Mouse (Mus musculus) stomach, postnatal 0 days (tissue): ENCODE measurements at regions not wholly inside any gene's neighbourhood (a gene's known extent, or its start where the extent isn't known, plus 50 kb on each side); places are given as distances from the start of the nearest gene placed in this dataset.

ENCODE experiments used
- ATAC-seq: fragments of 200-750 bp; cut with Nextera tagmentation; 2 replicates; pipeline ENCODE4 v1.8.0; 2017; ENCODE audit not compliant: low FRiP score, low TSS enrichment
- DNase-seq: peaks from one replicate; pipeline ENCODE4 v3.0.0-alpha.2; 2016; ENCODE audit warnings: low spot score
- H3K27ac ChIP-seq: fragments of 300-500 bp; sonication (generic); replicated peaks from 2 replicates; pipeline ENCODE4 v1.5.1; 2014; ENCODE audit warnings: mild to moderate bottlenecking, control low read depth
- H3K27me3 ChIP-seq: fragments of 300-500 bp; sonication (generic); 2 replicates; pipeline ENCODE4 v1.6.1; 2014; ENCODE audit warnings: low read length; ENCODE audit not compliant: control insufficient read depth, insufficient read depth
- H3K36me3 ChIP-seq: fragments of 300-500 bp; sonication (generic); 2 replicates; pipeline ENCODE4 v1.6.1; 2014; ENCODE audit warnings: low read length, mixed read lengths; ENCODE audit not compliant: control insufficient read depth, insufficient read depth
- H3K4me1 ChIP-seq: fragments of 300-500 bp; sonication (generic); replicated peaks from 2 replicates; pipeline ENCODE4 v1.6.1; 2014; ENCODE audit warnings: antibody characterized with exemption; ENCODE audit not compliant: control insufficient read depth, insufficient read depth
- H3K4me2 ChIP-seq: fragments of 300-500 bp; sonication (generic); replicated peaks from 2 replicates; pipeline ENCODE4 v1.6.1; 2014; ENCODE audit warnings: low read depth, mild to moderate bottlenecking, control low read depth, moderate library complexity
- H3K4me3 ChIP-seq: fragments of 300-500 bp; sonication (generic); 2 replicates; pipeline ENCODE4 v1.5.1; 2014; ENCODE audit warnings: low read depth, low read length, control low read depth
- H3K9ac ChIP-seq: fragments of 300-500 bp; sonication (generic); 2 replicates; pipeline ENCODE4 v1.6.1; 2014; ENCODE audit warnings: mild to moderate bottlenecking, low read length, control low read depth, mixed read lengths
- H3K9me3 ChIP-seq: fragments of 300-500 bp; sonication (generic); 2 replicates; pipeline ENCODE4 v1.6.1; 2016; ENCODE audit warnings: low read length; ENCODE audit not compliant: control insufficient read depth
- CTCF ChIP-seq: IDR thresholded peaks from 2 replicates; pipeline ENCODE4 v1.5.1; 2016; ENCODE audit warnings: antibody characterized with exemption, low read depth, mild to moderate bottlenecking, moderate library complexity
- EP300 ChIP-seq: optimal IDR thresholded peaks from 2 replicates; pipeline ENCODE3; 2016; ENCODE audit warnings: antibody characterized with exemption
- WGBS: fragments of 180-500 bp; shearing (Covaris S2); extraction: QIAGEN DNeasy Blood & Tissue Kit; methylation state at CpG from one replicate; pipeline ENCODE4 v1.1.7; 2014; 5-methylcytosine and 5-hydroxymethylcytosine counted together

DNA sequence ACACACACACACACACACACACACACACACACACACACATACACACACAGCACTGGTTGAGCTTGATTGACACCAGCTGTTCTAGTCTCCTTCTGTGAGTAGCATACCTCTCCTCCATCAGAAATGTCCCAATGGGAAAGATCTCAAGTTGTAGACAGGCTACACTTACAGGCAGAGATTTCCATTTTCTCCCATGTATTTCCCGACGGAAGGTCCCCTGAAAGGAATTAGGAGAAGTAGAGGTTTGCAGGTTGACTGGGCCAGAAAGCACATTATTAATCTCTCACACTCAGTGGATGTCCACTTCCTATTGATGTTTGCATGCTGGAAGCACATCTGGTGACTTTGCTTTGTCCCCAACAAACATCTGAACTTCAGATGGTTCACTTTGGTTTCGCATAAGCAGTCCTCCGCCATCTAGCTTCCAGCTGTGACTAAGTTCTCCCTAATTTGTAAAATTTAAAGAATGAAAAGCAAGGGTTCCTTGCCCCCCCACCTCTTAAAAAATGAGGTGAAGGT is 1323.8 kb upstream of the A1bg start:
- 89% methylated on average over 4 of the region's 4 CpGs for WGBS
- ATAC-seq (no peak), DNase-seq (no peak)
- H3K27ac ChIP-seq: no peak overlapping the region
- no peak overlapping the region for H3K9ac ChIP-seq
- no peak for TF ChIP-seq EP300
- H3K36me3 ChIP-seq: no peaks in the 10 kb centered on the region
- H3K4me2 ChIP-seq: no peak overlapping the region
- H3K27me3 ChIP-seq: no peaks in the 10 kb centered on the region
- H3K4me3 ChIP-seq: no peak overlapping the region
- H3K4me1 ChIP-seq: no peaks in the 10 kb centered on the region
- H3K9me3 ChIP-seq: no peaks in the 10 kb centered on the region

- Histone ChIP-seq H3K27me3 (no peaks in the 10 kb centered on the region), H3K4me3 (no peak overlapping the region), H3K27ac (no peak overlapping the region), H3K9me3 (no peaks in the 10 kb centered on the region), H3K9ac (no peak overlapping the region), H3K36me3 (no peaks in the 10 kb centered on the region), H3K4me1 (no peaks in the 10 kb centered on the region), H3K4me2 (no peak overlapping the region)
- no peak for DNase-seq
- ATAC-seq: no peak
- 90% methylated on average over 1 of the region's 1 CpGs for WGBS
- TF ChIP-seq EP300 (no peak), CTCF (no peak)
These were observed 1322.4 kb upstream of the A1bg start for GRCm38 (mm10) chr15:62245237-62245636.

- Histone ChIP-seq H3K36me3 (no peaks in the 10 kb centered on the region), H3K4me3 (no peak overlapping the region), H3K9me3 (no peaks in the 10 kb centered on the region), H3K27me3 (no peaks in the 10 kb centered on the region), H3K4me1 (no peaks in the 10 kb centered on the region), H3K4me2 (no peak overlapping the region), H3K9ac (no peak overlapping the region), H3K27ac (no peak overlapping the region)
- 95% methylated on average over 3 of the region's 3 CpGs for WGBS
- ATAC-seq: no peak
- DNase-seq: no peak
- no peak for TF ChIP-seq CTCF
- TF ChIP-seq EP300: no peak
These were observed 1322.0 kb upstream of the A1bg start for GRCm38 (mm10) chr15:62244819-62245218.

GRCm38 (mm10) chr15:62240031-62240430 is 1317.2 kb upstream of the A1bg start:
- Histone ChIP-seq H3K4me1 (no peaks in the 10 kb centered on the region), H3K4me2 (no peak overlapping the region), H3K36me3 (no peaks in the 10 kb centered on the region), H3K27ac (no peak overlapping the region), H3K27me3 (no peaks in the 10 kb centered on the region), H3K9ac (no peak overlapping the region), H3K4me3 (no peak overlapping the region), H3K9me3 (no peaks in the 10 kb centered on the region)
- ATAC-seq (no peak), DNase-seq (no peak)
- WGBS: 90% methylated on average over 3 of the region's 3 CpGs
- no peak for TF ChIP-seq CTCF
- TF ChIP-seq EP300: no peak

- DNase-seq (no peak), ATAC-seq (no peak)
- Histone ChIP-seq H3K27me3 (no peaks in the 10 kb centered on the region), H3K4me1 (no peaks in the 10 kb centered on the region), H3K27ac (no peak overlapping the region), H3K4me3 (no peak overlapping the region), H3K9ac (no peak overlapping the region), H3K4me2 (no peak overlapping the region), H3K36me3 (no peaks in the 10 kb centered on the region), H3K9me3 (no peaks in the 10 kb centered on the region)
- TF ChIP-seq CTCF: no peak
- TF ChIP-seq EP300: no peak
- 76% methylated on average over 5 of the region's 5 CpGs for WGBS
These were observed 1315.8 kb upstream of the A1bg start for GRCm38 (mm10) chr15:62238503-62239045.

DNA sequence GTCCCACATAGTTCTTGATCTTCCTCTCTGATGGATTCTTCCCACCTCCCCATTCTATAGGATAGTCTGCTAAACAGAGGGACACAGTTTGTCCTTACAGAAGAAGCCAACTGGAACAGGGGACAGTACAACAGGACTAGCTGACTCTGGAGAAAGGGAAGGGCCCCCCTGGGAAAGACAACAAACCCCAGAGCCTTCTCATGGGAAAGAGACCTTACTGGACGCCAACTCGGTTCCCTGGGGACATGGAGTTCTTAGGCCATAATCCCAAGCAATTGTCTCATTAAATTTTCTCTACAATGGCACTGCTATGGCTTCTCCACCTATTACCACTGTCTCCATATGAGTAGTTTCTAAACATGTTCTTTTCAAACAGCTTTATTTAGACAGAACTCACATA is 1313.2 kb upstream of the A1bg start:
- no peaks in the 10 kb centered on the region for H3K9me3 ChIP-seq
- no peak overlapping the region for H3K4me3 ChIP-seq
- TF ChIP-seq CTCF (no peak), EP300 (no peak)
- H3K27ac ChIP-seq: no peak overlapping the region
- no peaks in the 10 kb centered on the region for H3K36me3 ChIP-seq
- H3K27me3 ChIP-seq: no peaks in the 10 kb centered on the region
- ATAC-seq (no peak), DNase-seq (no peak)
- 93% methylated on average over 2 of the region's 2 CpGs for WGBS
- no peak overlapping the region for H3K4me2 ChIP-seq
- no peak overlapping the region for H3K9ac ChIP-seq
- no peaks in the 10 kb centered on the region for H3K4me1 ChIP-seq
